Mouse (Mus musculus): ENCODE data around the gene Glrp1.
A peak's percentile ranks its signal among the peaks of the same experiment; 100 is the strongest.

Glrp1 gene

GRCm38 (mm10) chr1:88497407-88497806, 12.5 kb downstream of the Glrp1 start:
- no peak for DNase-seq (ENCODE audit: low read depth, low spot score)

GRCm38 (mm10) chr1:88492415-88492814, 17.5 kb downstream of the Glrp1 start:
- DNase-seq (ENCODE audit: low read depth, low spot score) = no peak

- no peak for DNase-seq (ENCODE audit: low read depth, low spot score)
Observed at GRCm38 (mm10) chr1:88491617-88492378, 18.1 kb downstream of the Glrp1 start.

DNA sequence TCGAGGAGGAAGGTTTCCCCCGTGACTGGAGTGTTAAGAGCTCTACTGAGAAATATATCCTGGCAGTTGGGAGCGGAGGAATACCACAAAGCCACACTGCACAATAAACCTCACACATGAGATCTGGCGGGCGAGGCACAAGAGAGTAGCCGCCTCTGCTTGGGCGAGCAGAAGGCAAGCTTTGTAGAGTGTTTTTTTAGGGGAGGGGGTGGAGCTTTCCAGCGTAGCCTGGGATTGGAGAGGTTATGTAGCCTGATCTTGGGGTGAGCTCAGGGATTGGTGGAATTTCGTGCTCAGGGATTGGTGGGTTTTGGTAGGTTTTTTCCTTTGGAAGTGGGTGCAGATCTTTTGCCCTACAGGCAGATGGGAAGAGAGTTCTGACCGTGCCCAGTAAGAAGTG, 19.7 kb downstream of the Glrp1 start:
- peak; percentile 90 for DNase-seq (ENCODE audit: low read depth, low spot score)

GRCm38 (mm10) chr1:88488957-88489356, 20.9 kb downstream of the Glrp1 start:
- DNase-seq (ENCODE audit: low read depth, low spot score) = no peak

GRCm38 (mm10) chr1:88486336-88486735, 23.5 kb downstream of the Glrp1 start:
- no peak for DNase-seq (ENCODE audit: low read depth, low spot score)

DNA sequence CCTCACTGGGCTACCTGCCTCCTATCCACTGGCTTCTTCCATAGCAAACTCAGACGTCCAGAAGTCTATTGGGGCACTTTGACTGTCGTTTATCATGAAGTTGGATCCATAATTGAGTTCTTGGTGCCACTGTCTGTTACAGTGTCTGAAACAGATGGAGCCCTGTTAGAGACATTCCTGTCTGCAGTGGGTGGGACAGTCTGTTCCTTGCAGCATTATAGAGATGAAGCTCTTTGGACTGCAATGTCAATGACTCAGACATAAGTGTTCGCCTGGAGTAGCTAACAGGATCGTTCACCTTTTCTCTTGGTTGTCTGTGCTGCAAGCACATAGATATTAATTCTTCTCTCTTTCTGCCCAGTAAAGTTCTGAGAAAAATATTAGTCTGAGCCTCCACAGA, 25.8 kb downstream of the Glrp1 start:
- DNase-seq (ENCODE audit: low read depth, low spot score) = no peak

- no peak for DNase-seq (ENCODE audit: low read depth, low spot score)
Observed at GRCm38 (mm10) chr1:88482142-88483099, 27.4 kb downstream of the Glrp1 start.

- DNase-seq (ENCODE audit: low read depth, low spot score) = no peak
Observed at GRCm38 (mm10) chr1:88480594-88480993, 29.3 kb downstream of the Glrp1 start.

DNA sequence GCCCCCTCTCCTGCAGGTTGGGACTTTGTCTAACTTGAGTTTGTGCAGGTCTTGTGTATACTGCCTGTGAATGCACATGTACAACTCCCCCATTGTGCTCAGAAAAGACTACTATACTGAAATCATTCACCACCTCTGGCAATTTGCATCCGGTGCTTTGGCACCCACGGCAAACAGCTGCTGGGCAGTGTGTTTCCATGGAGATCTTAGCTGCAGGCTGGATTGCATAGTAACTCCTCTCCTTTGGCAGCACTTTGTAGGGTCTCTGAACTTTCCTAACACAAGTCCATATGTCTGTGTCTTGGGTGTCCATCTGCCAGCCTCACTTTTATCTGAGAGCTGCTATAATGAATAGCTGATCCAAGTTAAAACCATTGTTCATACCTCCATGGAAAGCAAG, 31.7 kb downstream of the Glrp1 start:
- DNase-seq (ENCODE audit: low read depth, low spot score) = no peak

DNA sequence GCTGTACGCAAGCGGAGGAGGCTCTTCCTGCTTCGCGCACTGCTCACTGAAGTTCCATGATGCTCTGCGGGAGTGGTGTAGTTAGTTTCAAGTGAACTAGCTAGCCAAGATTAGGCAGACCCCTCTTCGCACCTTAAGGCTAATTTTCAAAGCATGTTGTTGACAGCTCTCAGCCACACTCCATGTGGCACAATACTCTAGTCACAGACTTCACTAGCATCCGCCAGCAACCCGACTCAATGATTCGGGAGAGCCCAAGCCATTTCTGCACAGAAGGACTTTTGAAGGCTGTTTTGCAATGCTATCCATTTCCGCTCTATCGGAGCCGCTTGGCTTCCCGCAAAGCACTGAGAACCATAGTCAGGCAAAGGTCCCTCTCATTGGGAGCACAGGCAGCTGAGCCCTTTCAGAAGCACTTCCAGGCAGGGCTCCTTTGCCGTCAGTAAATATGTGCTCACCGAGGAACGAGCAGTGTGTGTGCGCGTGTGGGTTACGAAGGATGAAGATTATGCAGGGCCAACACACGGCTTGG, 33.2 kb downstream of the Glrp1 start:
- DNase-seq (ENCODE audit: low read depth, low spot score) = no peak

- no peak for DNase-seq (ENCODE audit: low read depth, low spot score)
Observed at GRCm38 (mm10) chr1:88475502-88475953, 34.3 kb downstream of the Glrp1 start.

DNA sequence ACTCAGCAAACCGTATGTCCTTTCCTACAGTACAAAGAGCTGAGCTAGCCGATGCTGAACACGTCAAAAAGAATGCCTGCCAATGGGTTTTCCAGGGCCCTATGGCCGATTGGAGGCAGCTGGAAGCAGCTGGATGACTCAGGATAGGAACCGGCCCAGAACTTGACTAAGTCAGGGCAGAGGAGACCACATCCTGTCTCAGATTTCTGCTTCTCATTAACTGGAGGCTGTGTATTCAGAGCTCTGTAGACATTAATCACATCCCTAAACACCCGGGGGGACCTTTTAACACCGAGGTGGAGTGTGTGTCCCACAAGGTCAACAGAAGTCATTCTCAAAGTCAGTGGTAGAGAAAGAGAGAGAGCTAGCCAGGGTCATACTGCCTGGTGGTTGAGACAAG, 35.3 kb downstream of the Glrp1 start:
- DNase-seq (ENCODE audit: low read depth, low spot score) = no peak

- DNase-seq (ENCODE audit: low read depth, low spot score) = peak; percentile 51
Observed at GRCm38 (mm10) chr1:88473899-88474298, 36.0 kb downstream of the Glrp1 start.

DNA sequence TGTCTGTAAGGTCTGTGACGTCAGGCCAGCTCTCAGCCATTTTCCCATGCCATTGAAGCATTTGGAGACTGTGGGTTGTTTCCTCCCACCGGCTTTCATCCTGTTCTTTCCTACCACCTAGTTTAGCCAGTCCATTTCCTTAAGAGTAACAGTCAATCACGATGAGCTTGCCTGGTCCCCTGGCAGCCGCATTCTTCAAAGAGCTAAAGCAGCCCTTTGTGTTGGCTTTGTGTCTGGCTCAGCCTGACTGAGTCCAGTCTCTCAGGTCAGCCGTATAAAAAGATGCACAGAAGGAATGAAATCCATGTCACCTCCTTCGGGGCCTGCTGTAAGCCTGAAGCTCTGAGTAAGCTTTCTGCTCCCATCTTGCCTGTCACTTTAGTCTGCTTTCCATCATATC, 37.6 kb downstream of the Glrp1 start:
- no peak for DNase-seq (ENCODE audit: low read depth, low spot score)

DNA sequence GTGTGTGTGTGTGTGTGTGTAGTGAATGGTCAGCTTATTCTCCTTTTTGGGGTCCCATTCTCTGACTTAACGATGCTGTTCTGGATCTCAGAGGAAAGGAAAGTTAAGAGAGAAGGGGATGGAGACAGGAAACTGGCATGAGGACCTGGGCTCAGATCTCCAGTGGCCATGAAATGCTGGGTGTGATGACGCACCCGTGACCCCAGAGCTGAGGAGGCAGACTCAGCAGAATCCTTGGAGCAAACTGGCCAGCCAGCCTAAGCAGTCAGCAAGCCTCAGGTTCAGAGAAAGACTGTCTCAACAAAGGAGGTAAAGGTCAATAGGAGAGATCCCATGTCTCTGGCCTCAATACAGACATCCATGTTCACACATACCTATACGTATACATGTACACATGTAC, 40.1 kb downstream of the Glrp1 start:
- DNase-seq (ENCODE audit: low read depth, low spot score) = no peak

- no peak for DNase-seq (ENCODE audit: low read depth, low spot score)
Observed at GRCm38 (mm10) chr1:88468335-88468734, 41.5 kb downstream of the Glrp1 start.

- DNase-seq (ENCODE audit: low read depth, low spot score) = peak; percentile 80
Observed at GRCm38 (mm10) chr1:88467866-88468265, 42.0 kb downstream of the Glrp1 start.

DNA sequence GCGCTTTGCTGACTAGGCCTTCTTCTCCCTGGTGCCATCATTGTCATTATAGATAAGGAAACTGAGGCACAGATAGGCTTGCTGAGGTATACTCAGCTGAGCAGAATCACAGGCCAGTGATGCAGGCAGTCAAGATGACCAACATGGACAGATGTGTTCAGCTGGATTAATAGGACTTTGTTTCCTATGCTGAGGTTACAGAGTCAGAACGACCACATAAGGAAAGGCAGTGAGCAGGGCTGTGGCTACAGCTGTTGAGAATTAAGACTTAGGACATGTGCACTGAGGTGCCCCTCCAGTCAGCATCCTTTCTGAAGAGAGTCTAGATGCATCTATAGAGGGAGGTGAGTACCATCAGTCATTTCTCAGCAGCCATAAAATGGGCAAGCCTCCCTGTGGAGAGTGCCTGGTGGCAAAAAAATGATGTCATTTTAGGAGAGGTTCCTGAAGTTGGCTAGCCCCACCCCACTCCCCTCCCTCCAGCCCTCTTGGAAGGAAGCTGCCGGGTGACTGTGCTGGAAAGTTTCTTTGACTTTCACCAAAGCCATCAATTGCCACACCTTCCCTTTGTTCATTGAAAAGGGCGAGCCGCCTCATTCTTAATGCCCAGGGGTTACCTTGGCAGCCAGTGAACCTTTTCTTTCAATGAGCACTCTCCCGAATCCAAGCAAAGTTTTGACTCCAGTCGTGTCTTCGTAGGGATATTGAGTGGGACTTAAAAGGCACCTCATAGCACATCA, 43.4 kb downstream of the Glrp1 start:
- DNase-seq (ENCODE audit: low read depth, low spot score) = peak; percentile 89

DNA sequence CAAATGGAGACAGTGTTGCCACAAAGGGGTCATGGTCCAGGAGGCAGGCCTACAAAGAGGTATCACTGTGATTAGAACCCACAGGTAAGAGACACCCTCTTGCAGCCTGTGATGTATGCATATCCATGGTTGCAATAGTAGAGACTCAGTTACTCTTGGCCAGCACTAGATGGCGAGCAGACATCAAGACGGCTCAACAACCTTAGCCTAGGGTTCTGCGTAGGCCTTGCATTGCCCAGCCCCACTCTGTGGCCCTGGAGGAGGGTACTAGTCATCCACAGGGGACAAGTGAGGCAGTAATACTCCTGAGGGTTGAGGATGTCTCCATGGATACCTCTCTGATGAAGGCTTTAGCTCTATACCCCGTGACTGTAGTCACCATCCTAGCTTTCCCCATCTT, 44.1 kb downstream of the Glrp1 start:
- peak; percentile 42 for DNase-seq (ENCODE audit: low read depth, low spot score)

DNA sequence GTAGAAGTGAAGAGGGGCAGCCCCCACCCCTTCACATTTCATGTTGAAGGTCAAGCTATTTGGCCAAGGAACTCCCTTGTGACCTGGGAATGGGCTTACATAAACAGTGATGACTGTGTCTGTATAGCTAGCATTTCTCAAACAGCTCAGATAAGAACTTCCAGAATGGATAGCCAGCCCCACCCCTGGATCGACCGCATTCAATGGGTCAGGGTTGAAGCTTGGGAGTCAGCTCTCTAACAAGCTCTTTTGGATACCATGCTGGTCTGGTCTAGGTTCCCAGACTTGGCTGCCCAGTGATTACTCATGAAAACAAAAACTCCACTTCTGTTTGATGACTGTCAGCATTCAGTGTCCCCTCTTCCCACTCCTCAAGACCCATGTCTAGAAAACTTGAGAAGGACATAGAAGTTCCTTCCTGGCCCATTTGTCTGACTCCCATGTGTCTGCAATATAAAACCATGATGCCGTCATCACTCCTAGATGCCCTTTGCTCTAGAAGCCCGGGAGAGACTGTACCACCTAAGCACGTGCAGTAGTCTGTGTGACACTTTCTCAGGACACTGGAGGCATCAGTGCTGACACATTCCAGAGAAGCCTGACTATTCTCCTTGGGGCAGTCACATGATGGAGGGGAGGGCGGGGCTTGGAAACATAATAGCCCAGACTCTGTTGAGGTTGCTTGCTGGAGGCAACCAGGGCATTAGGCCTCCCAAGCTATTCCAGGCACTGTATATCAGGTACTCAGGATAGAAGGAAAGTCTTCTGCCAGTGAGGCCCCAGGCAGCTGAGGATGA, 45.6 kb downstream of the Glrp1 start:
- peak; percentile 85 for DNase-seq (ENCODE audit: low read depth, low spot score)
